Mouse (Mus musculus) lung, postnatal 14 days (tissue): Measurements from ENCODE around the gene Nin.

Experiments used
- DNase-seq: peaks from one replicate; pipeline ENCODE4 v3.0.0; 2021

Gene Nin

DNA sequence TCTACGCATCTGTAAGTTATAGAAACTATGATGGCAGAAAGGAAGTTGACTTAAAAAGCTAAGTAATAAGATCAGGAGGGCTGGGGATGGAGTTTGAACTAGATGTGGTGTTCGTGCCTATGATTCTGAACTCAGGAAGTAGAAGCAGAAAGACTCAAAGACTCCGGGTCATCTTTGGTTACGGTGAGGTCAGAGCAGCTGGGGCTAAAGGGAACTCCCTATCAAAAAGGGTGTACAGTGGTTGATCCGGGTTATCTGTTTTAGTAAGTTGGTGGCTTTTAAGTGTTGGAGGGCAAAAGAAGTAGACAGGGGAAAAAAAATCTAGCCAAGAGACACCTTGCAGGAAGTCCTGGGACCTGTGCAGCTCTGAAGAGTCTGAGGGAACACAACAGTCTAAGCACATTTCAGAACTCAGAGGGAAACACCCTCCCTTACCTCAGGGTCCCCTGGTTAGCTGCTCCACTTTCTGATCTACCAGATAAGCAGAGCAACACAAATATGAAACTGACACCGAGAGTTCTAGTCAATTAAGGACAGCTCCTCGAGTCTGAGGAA, 35.0 kb downstream of the Nin start:
- DNase-seq = no peak

DNA sequence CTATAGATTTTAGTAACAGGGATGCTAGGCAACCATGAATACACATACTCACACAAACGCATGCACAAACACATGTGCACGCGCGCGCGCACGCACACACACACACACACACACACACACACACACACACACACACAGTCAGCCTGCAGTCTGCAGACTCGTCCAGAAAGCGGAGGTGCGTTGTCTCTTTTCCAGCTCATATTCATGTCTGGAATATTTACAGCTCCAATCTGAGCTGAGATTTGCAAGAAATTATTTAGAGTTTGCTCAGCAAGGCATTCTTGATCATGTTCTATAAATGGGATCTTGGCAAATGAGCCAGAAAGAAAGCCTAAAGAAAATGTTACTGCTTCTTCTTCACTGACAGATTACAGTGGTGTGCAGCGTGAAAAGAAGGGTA, 37.0 kb downstream of the Nin start:
- no peak for DNase-seq

DNA sequence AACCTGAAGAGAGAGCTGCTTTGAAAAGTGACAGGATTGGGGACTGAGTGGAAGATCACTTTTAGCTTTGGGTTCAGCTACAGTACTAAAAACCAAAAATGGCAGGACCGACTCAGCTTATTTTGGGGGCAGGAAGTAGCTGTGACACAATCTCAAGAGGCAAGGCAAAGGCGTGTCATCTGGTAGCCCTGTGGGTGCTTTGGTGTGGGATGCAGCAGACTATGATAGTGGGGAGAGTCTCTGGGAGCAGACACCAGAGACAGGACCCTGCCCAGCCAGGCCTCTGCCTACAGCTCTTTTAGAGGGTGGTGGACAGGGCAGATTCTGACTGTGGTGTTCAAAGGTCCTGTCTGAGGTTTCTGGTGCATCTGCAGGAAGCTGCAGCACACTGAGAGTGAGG, 38.5 kb downstream of the Nin start:
- DNase-seq = no peak

DNA sequence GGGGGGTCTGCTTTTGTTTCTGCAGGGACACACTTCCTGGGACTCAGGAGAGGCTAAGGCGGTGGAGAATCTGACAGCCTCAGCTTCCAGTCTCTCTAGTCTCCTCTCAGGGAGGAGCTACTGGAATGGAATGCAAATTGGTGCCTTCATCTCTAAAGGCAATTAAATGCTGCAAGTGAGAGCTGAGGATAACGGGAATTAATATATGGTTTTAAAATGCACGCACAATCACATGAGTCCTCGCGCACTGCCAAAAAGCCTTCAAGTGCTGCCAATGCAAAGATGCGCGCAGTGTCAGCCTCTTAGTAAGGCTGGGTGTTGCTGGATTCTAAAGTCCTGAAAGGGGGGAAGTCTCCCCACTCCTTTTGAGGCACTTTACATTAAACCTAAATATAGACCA, 42.6 kb downstream of the Nin start:
- DNase-seq = no peak

DNA sequence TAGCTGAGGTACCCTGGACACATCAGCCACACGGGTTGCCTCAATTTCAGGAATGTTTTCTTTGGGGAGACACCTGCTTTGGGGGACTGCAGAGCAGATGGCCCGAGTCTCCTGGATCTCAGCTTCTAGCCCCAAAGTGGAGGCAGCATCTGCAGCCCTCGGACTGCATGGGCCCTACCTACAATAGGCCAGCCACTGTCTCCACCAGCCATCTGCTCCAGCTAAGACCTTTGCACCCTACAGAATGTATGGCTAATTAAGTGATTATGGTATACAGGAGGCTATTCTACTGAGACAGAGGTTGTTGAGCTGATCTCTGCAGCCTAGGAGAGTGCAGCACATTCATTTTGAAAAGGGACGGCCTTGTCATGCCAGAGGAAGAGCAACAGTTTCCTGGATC, 43.2 kb downstream of the Nin start:
- DNase-seq = no peak

DNA sequence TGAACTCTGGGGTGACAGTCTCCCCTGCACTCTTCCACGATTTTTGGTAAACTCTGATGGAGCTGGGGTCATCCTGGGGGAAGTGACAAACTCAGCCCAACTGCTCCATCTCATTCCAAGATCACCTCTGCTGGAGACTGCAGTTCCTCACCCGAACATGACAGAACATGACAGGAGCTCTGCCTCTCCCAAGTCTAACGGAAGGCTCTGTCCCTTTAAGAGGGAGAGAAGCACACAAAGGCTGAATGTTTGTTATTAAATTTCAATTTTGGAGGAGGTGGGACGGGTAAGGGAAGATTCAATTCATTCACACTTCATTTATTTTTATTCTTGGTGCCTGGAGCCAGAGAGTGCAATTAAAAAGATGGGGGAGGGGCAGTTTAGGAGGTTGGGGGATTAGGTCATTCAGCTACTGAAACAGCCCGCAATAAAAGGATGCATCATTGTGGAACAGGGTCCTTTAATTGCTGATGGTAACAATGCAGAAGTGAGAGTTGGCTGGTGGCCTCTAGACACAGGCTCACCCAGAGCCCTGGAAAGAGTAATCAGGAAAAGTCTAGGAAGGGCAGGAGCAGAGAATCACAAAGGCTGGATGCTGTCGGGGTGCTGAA, 44.8 kb downstream of the Nin start:
- no peak for DNase-seq

DNA sequence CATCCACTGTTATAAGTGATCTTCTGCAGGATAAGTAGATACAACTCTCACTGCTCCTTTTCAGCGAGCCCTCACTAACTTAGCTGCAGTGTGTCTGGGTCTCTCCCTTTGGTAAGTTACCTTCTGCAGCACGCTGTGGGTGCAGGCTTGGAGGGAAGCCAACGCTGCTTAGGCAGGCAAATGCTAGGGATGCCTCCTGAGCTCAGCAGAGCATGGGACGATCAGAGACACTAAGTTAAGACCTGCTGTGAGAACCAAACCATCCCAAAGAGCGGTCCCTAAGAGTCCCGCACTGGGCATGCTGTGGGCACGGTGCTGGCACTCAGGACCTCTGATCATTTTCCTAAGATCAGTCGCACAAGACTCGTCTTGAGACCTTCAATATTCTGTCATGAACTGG, 45.7 kb downstream of the Nin start:
- DNase-seq = no peak

DNA sequence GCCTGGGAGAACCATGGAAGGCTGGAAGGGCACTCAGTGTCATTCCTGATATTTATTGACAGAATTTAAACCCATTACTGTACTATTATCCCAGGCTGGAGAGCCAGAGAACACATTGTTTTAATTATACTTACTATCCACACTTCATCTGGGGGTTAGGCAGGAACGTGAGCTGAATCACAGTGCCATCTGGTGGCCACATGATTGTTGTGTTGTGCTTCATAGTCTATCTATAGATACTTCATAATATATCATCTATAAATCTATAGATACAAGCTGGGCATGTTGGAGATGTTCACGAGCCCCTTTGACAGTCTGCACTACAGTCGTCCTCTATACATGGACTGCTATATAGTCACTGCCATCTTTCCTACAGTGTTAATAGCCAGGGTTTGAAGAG, 51.4 kb downstream of the Nin start:
- DNase-seq = peak; percentile 73

DNA sequence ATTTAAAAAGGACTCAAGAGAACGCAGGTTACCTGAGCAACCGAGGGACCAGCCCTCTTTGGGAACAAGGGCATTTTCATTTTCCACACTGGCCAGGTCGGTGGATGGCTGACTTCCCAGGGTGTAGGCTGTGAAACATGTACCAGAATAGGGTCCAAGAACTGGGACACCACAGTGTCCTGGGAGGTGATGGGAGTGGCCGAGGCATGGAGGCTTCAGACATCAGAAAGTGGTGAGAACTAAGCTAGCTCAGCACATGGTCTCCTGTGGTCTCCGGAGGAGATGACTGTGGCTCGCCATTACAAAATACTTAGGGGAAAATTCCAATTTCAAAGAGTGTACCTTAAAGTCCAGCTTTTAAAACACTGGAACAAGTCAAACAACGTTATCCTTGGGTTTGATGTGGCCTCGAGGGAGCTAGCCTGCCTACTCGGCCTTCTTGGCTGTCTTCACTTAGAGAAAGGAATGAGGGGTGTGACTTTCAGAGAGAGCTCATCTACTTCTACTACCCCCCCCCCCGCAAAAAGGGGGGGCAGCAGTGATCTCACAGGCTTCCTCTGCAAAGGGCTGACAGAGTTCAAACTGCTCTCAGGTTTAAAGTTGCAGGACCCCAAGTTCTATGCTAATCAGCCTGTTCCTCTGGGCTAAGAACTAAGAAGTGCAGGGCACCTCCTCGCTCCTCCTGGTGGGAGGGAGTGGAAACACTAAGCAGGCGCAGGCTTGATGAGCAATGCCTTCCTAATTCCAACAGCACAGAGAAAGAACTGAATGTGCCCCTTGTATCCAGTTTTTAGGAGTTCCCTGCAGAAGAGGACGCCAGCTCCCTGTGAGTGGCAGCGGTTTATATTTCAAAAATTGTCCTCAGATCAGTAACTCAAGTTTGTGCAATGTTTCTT, 54.3 kb downstream of the Nin start:
- peak; percentile 39 for DNase-seq

DNA sequence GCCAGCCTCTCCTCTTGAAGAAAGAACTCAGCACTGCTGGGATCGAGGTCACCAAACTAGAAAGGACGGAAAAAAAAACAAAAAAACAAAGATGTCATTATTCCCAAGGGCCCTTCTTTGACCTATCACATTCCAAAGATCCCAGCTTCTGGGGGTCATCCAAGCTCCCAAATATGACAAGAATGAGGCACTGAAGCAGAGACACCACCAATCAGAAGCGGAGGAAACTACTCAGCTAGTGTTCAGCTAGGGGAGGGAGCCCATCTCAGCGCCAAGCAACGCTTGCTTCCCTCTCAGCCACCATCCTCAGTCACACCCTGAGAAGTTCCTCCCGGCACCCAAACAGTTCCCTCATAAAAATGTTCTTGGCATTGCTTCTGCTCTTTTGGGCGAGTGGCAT, 62.8 kb downstream of the Nin start:
- DNase-seq = peak; percentile 56

DNA sequence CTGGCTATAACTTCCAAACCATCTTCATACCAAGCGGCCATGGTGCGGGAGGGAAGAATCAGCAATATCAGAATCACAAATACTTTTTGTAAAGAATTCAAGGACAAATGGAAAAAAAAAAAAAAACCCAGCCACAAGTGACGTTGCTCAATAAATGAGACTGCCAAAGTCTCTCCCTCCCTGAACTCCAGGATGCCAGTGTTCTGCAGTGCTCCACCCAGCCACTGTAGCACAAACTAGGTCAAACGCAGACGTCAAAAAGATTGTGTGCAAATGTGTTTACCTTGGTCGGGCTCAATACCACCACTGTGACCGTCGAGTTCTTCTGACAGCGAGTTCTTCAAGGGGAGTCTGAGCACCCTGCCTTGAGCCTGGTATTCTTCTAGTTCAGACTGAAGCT, 64.8 kb downstream of the Nin start:
- DNase-seq = no peak

DNA sequence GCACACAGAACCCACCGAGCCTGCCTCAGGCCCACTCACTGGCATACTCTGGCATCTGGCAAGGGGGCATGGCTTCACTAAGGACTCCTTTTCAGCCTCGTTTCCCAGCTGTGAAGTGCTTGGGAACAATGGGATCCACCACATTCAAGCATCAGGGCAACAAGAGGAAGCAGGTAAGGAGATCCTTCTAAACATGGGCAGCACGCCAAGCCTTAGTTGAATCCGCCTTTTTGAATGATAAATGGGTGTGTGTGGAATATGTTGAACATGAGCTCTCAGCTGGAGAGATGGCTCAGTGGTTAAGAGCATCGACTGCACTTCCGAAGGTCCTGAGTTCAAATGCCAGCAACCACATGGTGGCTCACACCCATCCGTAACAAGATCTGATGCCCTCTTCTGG, 66.2 kb downstream of the Nin start:
- peak; percentile 37 for DNase-seq

DNA sequence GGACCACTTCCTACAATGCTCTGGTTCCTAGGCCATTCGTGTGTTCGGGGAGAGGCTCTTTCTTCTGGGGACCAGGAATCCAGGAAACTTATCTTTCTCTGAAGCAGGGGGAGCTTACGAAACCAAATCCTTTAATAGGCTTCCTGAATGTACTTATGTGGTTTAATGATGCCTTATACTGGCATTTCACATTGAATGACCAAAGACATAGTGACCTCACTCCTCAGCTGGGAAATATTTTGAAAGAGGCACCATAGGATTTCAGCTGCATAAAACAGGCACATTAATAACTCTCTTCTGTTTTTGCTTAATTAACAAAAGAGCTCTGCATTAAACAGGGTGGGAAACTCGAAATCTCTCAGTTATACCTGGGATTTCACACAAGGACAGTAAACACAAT, 69.2 kb downstream of the Nin start:
- DNase-seq = no peak

DNA sequence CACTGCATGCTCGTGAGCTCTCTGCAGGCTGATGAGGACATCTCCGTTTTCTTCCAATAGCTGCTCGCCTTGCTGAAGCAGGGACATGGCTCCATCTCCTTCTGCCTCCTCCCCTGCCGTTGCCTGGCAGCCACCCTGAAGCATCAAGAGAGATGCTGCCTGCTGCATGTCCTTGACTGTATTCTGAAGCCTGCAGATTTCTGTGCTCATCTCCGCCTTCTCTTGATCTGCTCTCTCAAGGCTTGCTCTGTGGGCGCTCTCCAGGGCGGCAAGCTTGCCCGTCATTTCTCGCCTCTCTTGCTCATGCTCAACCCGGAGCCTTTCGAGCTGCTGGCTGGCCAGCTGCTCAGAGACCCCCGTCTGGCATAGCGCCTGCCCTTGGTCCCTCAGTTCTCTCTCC, 70.1 kb downstream of the Nin start:
- DNase-seq = no peak

DNA sequence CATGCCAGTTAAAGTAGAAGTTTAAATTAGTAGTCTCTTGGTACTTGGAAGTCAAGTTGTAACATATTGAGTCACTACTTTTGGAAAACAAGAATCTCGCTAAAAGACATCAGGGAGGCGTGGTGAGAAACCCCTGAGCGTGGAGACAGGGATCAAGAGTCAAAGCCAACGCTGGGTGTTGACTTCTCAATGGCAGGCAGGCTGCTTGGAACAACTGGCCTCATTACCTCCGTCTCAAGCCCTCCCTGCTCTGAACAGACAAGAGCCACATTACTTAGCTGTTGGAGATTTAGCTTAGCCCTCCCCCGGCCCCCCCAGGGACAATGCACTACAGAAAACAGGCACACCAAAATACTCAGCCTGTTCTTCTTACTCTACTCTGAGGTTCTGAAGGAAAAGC, 72.5 kb downstream of the Nin start:
- no peak for DNase-seq

DNA sequence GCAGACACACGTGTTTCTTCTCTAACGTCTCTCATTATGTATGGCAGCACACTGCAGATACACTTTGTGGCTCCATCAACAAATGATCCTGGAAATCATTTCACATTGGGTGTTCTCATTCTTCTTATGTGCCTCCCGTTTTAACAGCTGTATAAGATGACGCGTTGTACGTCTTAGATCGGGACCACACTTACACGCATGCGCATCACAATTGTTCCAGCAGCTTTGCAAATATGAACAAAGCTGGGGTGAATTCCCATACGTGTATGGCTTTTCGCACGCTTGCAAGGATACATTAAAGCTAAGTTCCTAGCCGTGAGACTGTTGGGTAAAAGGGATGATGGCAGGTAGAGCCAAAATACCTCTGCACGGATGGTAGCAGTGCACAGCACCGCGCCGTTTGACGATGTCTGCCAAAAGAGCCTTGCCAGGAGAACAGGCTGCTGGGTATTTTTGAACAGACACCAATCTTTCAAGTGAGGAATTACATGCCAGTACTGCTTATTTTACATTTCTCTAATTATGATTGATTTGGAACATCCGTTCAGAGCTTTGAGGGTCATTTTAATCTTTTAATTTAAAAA, 76.7 kb downstream of the Nin start:
- no peak for DNase-seq

DNA sequence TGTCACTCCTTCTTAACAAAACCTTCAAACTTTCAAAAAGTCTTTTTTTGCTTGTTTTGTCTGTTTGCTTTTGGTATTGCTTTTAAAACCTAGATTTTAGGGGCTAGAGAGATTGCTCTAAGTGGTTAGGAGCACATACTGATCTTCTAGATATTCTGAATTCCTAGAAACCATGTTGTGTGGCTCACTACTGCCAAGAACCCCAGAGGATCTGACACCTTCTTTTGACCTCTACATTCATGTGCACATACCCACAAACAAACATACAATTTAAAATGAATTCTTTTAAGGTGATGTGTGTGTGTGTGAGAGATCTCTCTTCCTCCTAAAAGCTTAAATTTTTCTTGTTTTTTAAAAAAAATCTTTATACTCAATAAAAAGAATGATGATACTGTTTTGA, 87.3 kb downstream of the Nin start:
- DNase-seq = no peak

DNA sequence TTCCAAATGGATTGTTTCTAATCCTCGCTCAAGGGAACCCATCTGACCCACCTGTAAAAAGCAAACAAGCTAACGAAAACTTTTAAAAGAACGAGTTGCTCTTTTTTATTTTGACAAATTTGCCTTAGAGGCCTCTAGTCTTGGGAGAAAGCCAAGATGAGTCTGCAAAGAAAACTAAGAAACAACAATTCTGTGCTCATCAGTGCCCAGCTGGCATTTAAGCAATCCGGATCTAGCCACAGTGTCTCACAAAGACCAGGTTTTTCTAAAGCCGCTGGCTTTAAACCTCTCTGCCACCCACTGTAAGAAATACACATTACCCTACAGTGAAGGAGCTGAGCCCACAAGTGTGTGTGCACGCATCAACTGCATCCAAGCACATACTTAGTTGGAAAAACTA, 88.1 kb downstream of the Nin start:
- DNase-seq = no peak

DNA sequence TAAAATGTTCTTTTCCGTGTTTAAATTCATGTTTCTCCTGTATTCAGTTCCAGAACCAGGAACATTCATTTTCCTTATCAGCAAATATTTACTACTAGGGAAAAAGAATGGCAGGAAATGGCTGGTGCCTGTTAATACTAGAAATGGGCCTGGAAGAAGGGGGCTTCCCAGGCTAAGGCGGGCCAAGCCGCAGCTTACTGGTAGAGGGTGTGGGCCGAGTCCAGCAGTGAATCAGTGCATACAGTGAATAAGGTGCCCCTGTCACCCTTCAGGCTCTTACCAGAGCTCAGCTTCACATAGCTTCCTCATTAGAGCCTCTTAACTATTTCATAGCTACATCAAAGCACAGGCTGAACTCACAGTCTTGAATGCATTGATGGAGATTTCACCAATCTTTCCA, 89.9 kb downstream of the Nin start:
- no peak for DNase-seq

DNA sequence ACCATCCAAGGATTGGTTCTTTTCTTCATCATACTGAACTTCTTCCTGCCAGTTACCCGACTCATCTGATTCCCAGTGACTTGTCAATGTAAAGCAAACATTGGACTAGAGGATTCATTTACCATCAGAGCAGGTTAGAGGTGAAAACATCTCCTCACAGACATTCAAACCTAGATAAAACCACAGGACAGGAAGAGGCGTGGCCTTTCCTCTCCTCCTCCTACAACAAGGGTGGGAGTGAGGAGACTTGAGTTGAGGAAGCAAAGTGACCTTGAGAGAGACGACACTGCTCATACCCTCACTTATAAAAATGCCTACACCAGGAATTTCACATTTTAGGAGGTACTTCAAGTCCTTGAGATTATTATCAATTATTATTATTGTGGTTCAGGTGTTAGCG, 95.4 kb downstream of the Nin start:
- DNase-seq = no peak

DNA sequence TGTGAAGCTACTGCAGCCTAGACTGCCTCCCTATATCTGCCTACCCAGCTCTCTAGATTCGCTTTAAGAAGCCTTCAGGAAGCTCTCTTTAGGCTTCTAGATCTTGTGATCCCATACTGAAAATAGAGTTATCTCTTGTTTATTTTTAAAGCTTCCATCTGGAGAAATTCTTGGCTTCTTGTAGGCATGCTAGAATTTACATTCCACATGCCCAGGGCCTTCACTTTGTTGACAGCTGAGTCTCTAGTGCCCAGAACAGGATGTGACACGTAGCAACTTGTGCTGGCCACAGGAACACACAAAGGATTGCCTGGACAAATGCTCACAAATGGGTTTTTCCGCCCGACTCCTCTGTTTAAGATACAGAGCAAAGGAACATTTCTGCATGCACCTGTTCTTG, 97.6 kb downstream of the Nin start:
- peak; percentile 43 for DNase-seq

DNA sequence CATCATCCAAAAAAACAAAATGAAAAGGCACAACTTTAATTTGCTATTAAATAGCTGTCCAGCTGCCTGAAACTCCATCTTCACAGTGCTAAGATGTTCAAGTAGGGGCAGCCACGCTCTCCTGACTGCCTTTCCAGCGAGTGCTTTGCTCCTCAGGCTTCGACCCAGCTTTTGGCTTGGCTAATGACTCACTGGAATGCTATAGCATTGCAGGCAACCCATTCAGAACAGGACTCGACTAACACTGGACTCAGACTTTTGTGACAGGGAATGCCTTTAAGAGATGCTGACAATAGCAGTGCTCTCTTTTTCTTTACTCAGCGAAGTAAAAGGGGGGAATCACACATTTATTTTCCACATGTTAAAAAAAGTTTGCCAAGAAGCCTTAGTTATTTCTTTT, 101.8 kb downstream of the Nin start:
- no peak for DNase-seq

DNA sequence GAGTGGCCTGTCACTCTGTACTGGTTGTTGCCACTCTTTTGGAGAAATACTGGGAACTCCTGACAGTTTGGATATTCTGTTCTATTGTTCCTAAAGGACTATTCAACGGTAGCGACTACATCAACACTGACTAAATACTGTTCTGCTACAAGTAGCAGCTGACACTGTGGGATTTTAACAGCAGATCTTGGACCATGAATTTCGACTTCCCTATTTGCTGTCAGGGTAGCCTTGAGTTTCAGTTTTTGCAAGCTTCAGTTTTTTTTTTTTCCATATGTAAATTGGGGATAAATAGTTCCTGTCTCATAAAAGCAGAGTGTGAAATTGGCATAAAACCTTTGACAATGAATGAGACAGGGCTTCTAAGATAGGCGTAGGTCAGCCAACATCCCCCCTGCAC, 103.2 kb downstream of the Nin start:
- DNase-seq = no peak

DNA sequence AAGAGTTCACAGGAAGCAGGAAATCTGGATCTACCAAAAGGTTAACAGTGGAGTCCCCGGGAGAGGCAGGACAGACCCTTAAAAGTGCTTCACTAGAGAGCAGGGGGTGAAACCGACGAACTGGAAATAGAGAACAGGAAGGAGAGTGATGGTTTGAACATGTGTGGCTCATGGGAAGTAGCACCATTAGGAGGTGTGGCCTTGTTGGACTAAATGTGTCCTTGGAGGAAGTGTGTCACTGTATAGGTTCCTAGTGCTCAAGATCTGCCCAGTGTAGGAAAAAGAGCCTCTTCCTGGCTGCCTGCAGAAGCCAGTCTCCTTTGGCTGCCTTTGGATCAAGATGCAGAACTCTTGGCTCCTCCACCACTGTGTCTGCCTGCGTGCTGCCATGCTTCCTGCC, 108.4 kb downstream of the Nin start:
- no peak for DNase-seq
